Mouse (Mus musculus) ES-Bruce4 (cell line): ENCODE results near the gene Olfr1014. TPM values are rescaled to one million over a fixed set of nuclear protein-coding genes. Genes with fewer than 3 reads are reported as not detected.

ENCODE experiments used
- H3K27ac ChIP-seq: 2 replicates; pipeline ENCODE4 v1.5.1; 2012; ENCODE audit warnings: low read length, inconsistent platforms; ENCODE audit not compliant: insufficient read depth
- H3K27me3 ChIP-seq: 2 replicates; pipeline ENCODE4 v1.6.1; 2012; ENCODE audit warnings: mild to moderate bottlenecking, low read length, inconsistent platforms; ENCODE audit not compliant: control insufficient read depth, poor library complexity, insufficient read depth, severe bottlenecking
- H3K36me3 ChIP-seq: 2 replicates; pipeline ENCODE4 v1.6.1; 2012; ENCODE audit warnings: inconsistent platforms, mild to moderate bottlenecking, low read length, moderate library complexity; ENCODE audit not compliant: control insufficient read depth, poor library complexity, insufficient read depth, severe bottlenecking
- H3K4me1 ChIP-seq: one replicate; pipeline ENCODE4 v1.8.1; 2011; ENCODE audit warnings: low read length; ENCODE audit not compliant: control insufficient read depth, insufficient read depth
- H3K4me3 ChIP-seq: 2 replicates; pipeline ENCODE4 v1.5.1; 2011; ENCODE audit warnings: low read depth, mild to moderate bottlenecking, low read length
- H3K9ac ChIP-seq: 2 replicates; pipeline ENCODE4 v1.6.1; 2012; ENCODE audit warnings: low read depth, mild to moderate bottlenecking, inconsistent platforms; ENCODE audit not compliant: poor library complexity, severe bottlenecking
- H3K9me3 ChIP-seq: replicated peaks from 2 replicates; pipeline ENCODE4 v1.6.1; 2012; ENCODE audit warnings: mild to moderate bottlenecking, low read length, inconsistent platforms; ENCODE audit not compliant: control insufficient read depth, poor library complexity, insufficient read depth, severe bottlenecking
- CTCF ChIP-seq: IDR thresholded peaks from one replicate; pipeline ENCODE4 v1.8.1; 2011; ENCODE audit warnings: low read depth, low read length
- EP300 ChIP-seq: IDR thresholded peaks from 2 replicates; pipeline ENCODE4 v1.6.1; 2011; ENCODE audit warnings: low read depth, low read length; ENCODE audit not compliant: insufficient read depth
- POLR2A ChIP-seq: IDR thresholded peaks from one replicate; pipeline ENCODE4 v1.8.1; 2011; ENCODE audit warnings: low read length; ENCODE audit not compliant: insufficient read depth
- polyA plus RNA-seq: library from polyadenylated mRNA; stranded (reverse); fragments of >200 nt; gene quantifications from 2 replicates; pipeline ENCODE4 v1.2.4, GENCODE M21; 2011; ENCODE audit warnings: low read depth; ENCODE audit not compliant: missing spikeins, insufficient read depth, insufficient read length

Olfr1014 gene
- not detected in 2 replicates for polyA plus RNA-seq

DNA sequence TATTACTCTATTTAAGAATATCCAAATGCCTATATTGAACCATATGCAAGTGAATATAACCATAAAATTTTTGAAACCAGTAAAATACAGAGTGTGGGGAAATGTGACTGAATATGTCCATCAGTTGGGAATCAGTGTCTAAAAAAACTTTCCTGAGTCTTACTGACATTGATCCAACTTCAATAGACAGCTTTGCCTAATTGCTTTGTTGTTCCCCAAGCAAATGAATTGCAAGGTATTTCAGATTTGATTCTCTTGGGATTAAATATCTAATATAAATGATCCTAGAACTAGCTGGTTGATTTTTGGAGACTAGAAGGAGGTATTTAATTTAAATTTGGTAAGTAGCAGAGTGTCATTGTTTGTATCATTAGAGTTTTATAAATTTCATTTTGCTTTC, at the start of gene Olfr1014:
Gene Olfr1014, plus strand, starts transcription at position 301 of the 400 bp plus-strand sequence.
- no peak for TF ChIP-seq CTCF
- Histone ChIP-seq H3K4me3 (no peak within 1 kb of the TSS), H3K9me3 (no peaks in the 10 kb centered on the region), H3K4me1 (no peaks in the 10 kb centered on the region), H3K27me3 (no peaks in the 10 kb centered on the region), H3K36me3 (no peaks in the 10 kb centered on the region), H3K9ac (no peak within 1 kb of the TSS), H3K27ac (no peak within 1 kb of the TSS)

DNA sequence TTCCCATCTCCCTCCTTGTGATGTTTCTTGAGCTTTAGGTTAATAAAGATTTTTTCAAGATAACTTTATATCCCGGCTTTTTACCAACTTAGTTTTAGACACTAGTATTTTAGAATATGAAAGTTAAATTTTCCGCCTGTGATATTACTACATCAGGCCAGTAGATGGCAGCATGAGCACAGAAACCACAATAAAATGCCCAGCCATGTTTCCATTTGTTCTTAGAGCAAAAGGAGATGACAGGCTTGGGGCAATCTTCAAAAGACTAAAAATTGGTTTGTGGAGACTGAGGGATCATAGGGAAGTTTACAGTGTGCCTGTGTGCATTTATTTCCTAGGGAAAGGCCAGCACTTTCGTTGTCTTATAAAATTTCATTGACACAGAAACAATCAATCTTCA, 46.7 kb upstream of the Olfr1014 start:
- H3K36me3 ChIP-seq: no peaks in the 10 kb centered on the region
- H3K9me3 ChIP-seq: no peaks in the 10 kb centered on the region
- H3K4me1 ChIP-seq: no peaks in the 10 kb centered on the region
- H3K27me3 ChIP-seq: no peaks in the 10 kb centered on the region
- no peak overlapping the region for H3K9ac ChIP-seq
- H3K27ac ChIP-seq: no peak overlapping the region
- H3K4me3 ChIP-seq: no peak overlapping the region
- TF ChIP-seq EP300 (no peak), POLR2A (no peak), CTCF (no peak)

- Histone ChIP-seq H3K27me3 (no peaks in the 10 kb centered on the region), H3K36me3 (no peaks in the 10 kb centered on the region), H3K9ac (no peak overlapping the region), H3K4me3 (no peak overlapping the region), H3K4me1 (no peaks in the 10 kb centered on the region), H3K9me3 (no peaks in the 10 kb centered on the region), H3K27ac (no peak overlapping the region)
- TF ChIP-seq EP300 (no peak), CTCF (no peak), POLR2A (no peak)
Observed at GRCm38 (mm10) chr2:85753822-85754221, 18.7 kb upstream of the Olfr1014 start.

DNA sequence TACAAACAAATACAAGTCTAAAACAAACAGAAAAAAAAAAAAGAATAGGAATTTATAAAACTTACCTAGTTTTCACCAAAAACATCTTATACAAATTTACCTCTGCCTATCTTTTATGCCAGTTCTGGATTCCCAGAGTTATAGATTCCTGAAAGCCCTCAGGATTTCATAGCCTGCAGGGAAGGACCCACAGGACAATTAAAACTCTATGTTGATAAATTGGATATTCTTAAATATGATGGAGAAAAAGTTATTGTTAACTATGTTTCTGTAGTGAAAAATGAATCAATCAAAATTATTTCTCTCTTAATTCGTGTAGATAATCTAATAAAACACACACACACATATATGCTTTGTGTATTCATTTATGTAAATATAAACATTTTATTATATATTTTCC, 9.8 kb upstream of the Olfr1014 start, which contains the start of gene Olfr1012:
Gene Olfr1012, minus strand, starts transcription at position 101 of the 400 bp plus-strand sequence.
- TF ChIP-seq POLR2A (no peak), CTCF (no peak), EP300 (no peak)
- no peak within 1 kb of the TSS for H3K4me3 ChIP-seq
- no peak within 1 kb of the TSS for H3K27ac ChIP-seq
- H3K36me3 ChIP-seq: no peaks in the 10 kb centered on the region
- H3K9ac ChIP-seq: no peak within 1 kb of the TSS
- no peaks in the 10 kb centered on the region for H3K9me3 ChIP-seq
- no peaks in the 10 kb centered on the region for H3K4me1 ChIP-seq
- H3K27me3 ChIP-seq: no peaks in the 10 kb centered on the region

DNA sequence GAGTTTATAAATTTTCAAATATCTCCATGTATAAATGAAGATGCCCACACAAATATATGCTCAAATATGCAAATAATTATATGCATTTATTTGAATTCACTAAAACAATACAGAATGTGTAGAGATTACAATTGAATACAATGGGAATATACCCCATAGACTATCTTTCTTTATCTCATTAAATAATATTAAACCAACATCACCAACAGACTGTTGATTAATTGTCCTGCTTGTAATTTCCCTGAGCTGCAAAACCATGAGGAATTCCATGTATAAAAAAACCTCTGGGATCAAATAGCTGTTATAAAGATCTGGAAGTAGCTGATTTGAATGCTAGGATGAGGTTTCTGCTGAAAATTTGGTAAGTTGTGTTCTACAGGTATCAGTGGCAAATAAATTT, 5.7 kb upstream of the Olfr1014 start, which contains the start of gene Olfr1013:
Gene Olfr1013, plus strand, starts transcription at position 301 of the 400 bp plus-strand sequence.
- H3K4me3 ChIP-seq: no peak within 1 kb of the TSS
- no peaks in the 10 kb centered on the region for H3K36me3 ChIP-seq
- H3K27ac ChIP-seq: no peak within 1 kb of the TSS
- no peak for TF ChIP-seq CTCF
- H3K9me3 ChIP-seq: no peaks in the 10 kb centered on the region
- no peaks in the 10 kb centered on the region for H3K27me3 ChIP-seq
- H3K4me1 ChIP-seq: no peaks in the 10 kb centered on the region
- no peak within 1 kb of the TSS for H3K9ac ChIP-seq

GRCm38 (mm10) chr2:85781717-85782116, 9.2 kb downstream of the Olfr1014 start, which contains the start of gene Olfr1015:
TSS of gene Olfr1015 (plus strand) at chr2:85782017.
- Histone ChIP-seq H3K9me3 (no peaks in the 10 kb centered on the region), H3K9ac (no peak within 1 kb of the TSS), H3K27me3 (no peaks in the 10 kb centered on the region), H3K4me3 (no peak within 1 kb of the TSS), H3K4me1 (no peaks in the 10 kb centered on the region), H3K36me3 (no peaks in the 10 kb centered on the region), H3K27ac (no peak within 1 kb of the TSS)
- no peak for TF ChIP-seq EP300
- TF ChIP-seq POLR2A: no peak
- TF ChIP-seq CTCF: no peak
